Mouse (Mus musculus) CH12.LX (cell line): ENCODE measurements around the gene Sphk2.
A peak's percentile ranks its signal among the peaks of the same experiment; 100 is the strongest.

Source experiments
- CTCF ChIP-seq, 2 experiments: IDR thresholded peaks in 1 of 2; conservative IDR thresholded peaks in 1 of 2; 2 replicates each; pipeline ENCODE4 v1.5.1; 2011 to 2012; ENCODE audit warnings: low read depth in 2 of 2, low read length in 2 of 2, improper control_type of control experiment in 1 of 2, inconsistent platforms in 1 of 2, mild to moderate bottlenecking in 1 of 2, moderate library complexity in 1 of 2
- E2F4 ChIP-seq: IDR thresholded peaks from 2 replicates; pipeline ENCODE4 v1.6.1; 2011; ENCODE audit warnings: low read depth, low read length, improper control_type of control experiment; ENCODE audit not compliant: insufficient replicate concordance
- JUND ChIP-seq: conservative IDR thresholded peaks from 2 replicates; pipeline ENCODE4 v1.6.1; 2011; ENCODE audit warnings: low read depth, low read length, improper control_type of control experiment
- MAX ChIP-seq: IDR thresholded peaks from 2 replicates; pipeline ENCODE4 v1.6.1; 2011; ENCODE audit warnings: low read length, improper control_type of control experiment
- POLR2A ChIP-seq: IDR thresholded peaks from 2 replicates; pipeline ENCODE4 v1.6.1; 2011; ENCODE audit warnings: low read depth, mild to moderate bottlenecking, improper control_type of control experiment, low read length
- UBTF ChIP-seq: IDR thresholded peaks from 2 replicates; pipeline ENCODE4 v1.6.1; 2012; ENCODE audit warnings: low read depth, mild to moderate bottlenecking, inconsistent platforms, low read length, improper control_type of control experiment, moderate library complexity
- USF1 ChIP-seq: IDR thresholded peaks from 2 replicates; pipeline ENCODE4 v1.6.1; 2014; ENCODE audit warnings: low read depth, mild to moderate bottlenecking, inconsistent platforms, low read length, improper control_type of control experiment

GRCm38 (mm10) chr7:45742338-45742737 is 24.5 kb upstream of the Sphk2 start:
- TF ChIP-seq CTCF (conservative IDR thresholded peaks at IDR 0.05 in 1 of 2, IDR thresholded peaks at IDR 0.05 in 1 of 2; ENCODE audit: low read depth in 2 of 2, low read length in 2 of 2) (peak in 1 of 2 experiments; percentile 74; a peak in 2 of 4 replicates), POLR2A (no peak), UBTF (no peak), JUND (no peak), MAX (peak; percentile 74), USF1 (no peak), E2F4 (no peak)
